In the genomic region with DNA sequence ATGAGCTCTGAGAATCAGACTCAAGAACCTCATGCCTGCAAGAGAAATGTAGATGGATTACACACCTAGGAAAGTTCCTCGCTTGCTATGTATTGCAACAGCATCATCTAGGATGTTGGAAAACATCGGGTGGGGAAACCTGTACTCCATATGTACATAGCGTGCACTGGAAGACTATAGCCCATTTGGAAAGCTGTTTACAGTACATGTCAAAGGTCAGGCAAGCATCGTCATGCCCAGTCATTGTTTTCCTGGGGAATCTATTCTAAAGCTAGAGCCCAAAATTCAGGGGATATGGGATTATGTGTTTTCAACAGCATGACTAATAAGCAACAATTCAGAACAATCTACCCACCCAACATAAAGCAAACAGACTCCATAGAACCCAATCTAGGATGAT, we compare ENCODE assay signal across 18 mouse cellular contexts.
"Had no signal": no experiment of that assay in that cellular context is flagged by ENCODE, and none has a peak within 500 bp of the region (broad histone marks: within the 10 kb centered on the region; RNA-seq: fewer than 3 reads in every experiment).

No protein-coding gene starts in this region.

- H3K27me3 ChIP-seq: lung, embryonic 15.5 days; midbrain, embryonic 13.5 days; midbrain, embryonic 15.5 days; neural tube, embryonic 12.5 days had no signal

- H3K4me1 ChIP-seq: lung, embryonic 15.5 days; midbrain, embryonic 13.5 days; midbrain, embryonic 15.5 days; neural tube, embryonic 12.5 days had no signal

- H3K27ac ChIP-seq: lung, embryonic 15.5 days; macrophage; midbrain, embryonic 13.5 days; midbrain, embryonic 15.5 days; neural tube, embryonic 12.5 days had no signal

- H3K4me3 ChIP-seq: lung, embryonic 15.5 days; megakaryocyte, embryonic 14.5 days; midbrain, embryonic 13.5 days; midbrain, embryonic 15.5 days; neural tube, embryonic 12.5 days had no signal

- DNase-seq: lung, adult 2 months; lung, postnatal 14 days; lung, postnatal 36 days; retina, postnatal 1 day; right cerebral cortex, adult 18-20 months; right cerebral cortex, postnatal 25 days; right cerebral cortex, postnatal 4 days; spleen, adult 18-20 months; thymus, adult 18-20 months; thymus, postnatal 14 days; thymus, postnatal 36 days had no signal

- H3K9me3 ChIP-seq: lung, embryonic 15.5 days; midbrain, embryonic 13.5 days; midbrain, embryonic 15.5 days; neural tube, embryonic 12.5 days had no signal

- ATAC-seq: midbrain, embryonic 13.5 days; midbrain, embryonic 15.5 days had no signal

- H3K9ac ChIP-seq: lung, embryonic 15.5 days; midbrain, embryonic 13.5 days; midbrain, embryonic 15.5 days; neural tube, embryonic 12.5 days had no signal

- H3K36me3 ChIP-seq: lung, embryonic 15.5 days; midbrain, embryonic 13.5 days; midbrain, embryonic 15.5 days; neural tube, embryonic 12.5 days had no signal

- H3K4me2 ChIP-seq: lung, embryonic 15.5 days; midbrain, embryonic 11.5 days; midbrain, embryonic 13.5 days; midbrain, embryonic 15.5 days; neural tube, embryonic 12.5 days had no signal
